Mouse (Mus musculus): Measurements from ENCODE around the gene Trim3. TPM values are rescaled to one million over a fixed set of nuclear protein-coding genes. Genes with fewer than 3 reads are reported as not detected.
A peak's percentile ranks its signal among the peaks of the same experiment; 100 is the strongest.

Trim3 gene
- polyA plus RNA-seq, 1 experiment from 2014 or later = 29.7 TPM

DNA sequence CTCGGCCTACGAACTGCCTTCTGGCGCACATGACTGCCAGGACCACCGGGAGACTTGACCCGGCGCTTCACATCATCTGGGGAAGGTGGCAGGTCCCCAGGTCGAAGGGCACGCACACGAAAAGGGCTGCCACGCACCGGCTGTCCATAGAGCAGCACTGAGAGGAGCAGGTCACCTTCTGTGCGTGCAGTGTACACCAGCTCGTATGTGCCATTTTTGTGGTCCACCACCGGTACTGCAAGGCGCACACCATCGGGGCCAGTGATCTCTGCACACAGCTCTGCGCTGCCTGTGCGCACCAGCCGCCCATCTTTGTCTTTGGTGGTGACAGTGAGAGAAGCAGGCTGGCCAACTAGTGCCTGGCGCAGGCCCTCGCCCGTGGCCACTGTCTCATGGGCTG, 15.6 kb downstream of the Trim3 start:
- Histone ChIP-seq H3K4me3 (replicated peaks; ENCODE audit: low read length) (no peak overlapping the region), H3K9me3 (replicated peaks; ENCODE audit: control insufficient read depth, low read length) (no peaks in the 10 kb centered on the region), H3K27ac (ENCODE audit: low read length) (no peak overlapping the region), H3K4me1 (ENCODE audit: control insufficient read depth, insufficient read depth, low read length) (no peaks in the 10 kb centered on the region), H3K9ac (ENCODE audit: low read length) (no peak overlapping the region), H3K27me3 (ENCODE audit: control insufficient read depth, insufficient read depth, low read length) (no peaks in the 10 kb centered on the region), H3K4me2 (ENCODE audit: low read depth, low read length) (no peak overlapping the region), H3K36me3 (ENCODE audit: control insufficient read depth, insufficient read depth, low read length) (peaks cover 9% of the 10 kb centered on the region)
- WGBS = 95% methylated on average over 22 of the region's 22 CpGs
- ATAC-seq (ENCODE audit: insufficient read depth, low FRiP score) = no peak

DNA sequence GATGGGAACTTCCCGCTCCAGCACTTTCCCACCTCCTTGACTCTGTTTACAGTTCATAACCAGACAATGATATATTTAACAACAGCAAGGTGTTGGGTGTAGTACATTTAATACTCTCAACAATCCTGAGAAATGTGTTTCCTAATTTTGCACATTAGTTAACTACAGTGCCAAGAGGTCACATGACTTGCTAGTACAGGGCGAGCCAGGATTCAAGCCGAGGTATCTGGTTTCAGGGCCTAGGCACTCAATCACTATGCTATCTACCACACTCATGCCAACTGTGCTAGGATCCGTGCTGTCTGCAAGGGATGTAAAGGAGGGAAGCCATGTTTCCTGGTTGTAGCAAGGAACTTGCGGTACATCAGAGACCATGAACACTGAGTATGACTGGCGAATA, 16.8 kb downstream of the Trim3 start:
- H3K9me3 ChIP-seq (replicated peaks; ENCODE audit: control insufficient read depth, low read length) = no peaks in the 10 kb centered on the region
- peaks cover 17% of the 10 kb centered on the region for H3K36me3 ChIP-seq (ENCODE audit: control insufficient read depth, insufficient read depth, low read length)
- H3K27me3 ChIP-seq (ENCODE audit: control insufficient read depth, insufficient read depth, low read length) = no peaks in the 10 kb centered on the region
- H3K4me1 ChIP-seq (ENCODE audit: control insufficient read depth, insufficient read depth, low read length) = no peaks in the 10 kb centered on the region
- no peak for ATAC-seq (ENCODE audit: insufficient read depth, low FRiP score)
- H3K4me3 ChIP-seq (replicated peaks; ENCODE audit: low read length) = no peak overlapping the region
- no peak overlapping the region for H3K4me2 ChIP-seq (ENCODE audit: low read depth, low read length)
- H3K27ac ChIP-seq (ENCODE audit: low read length) = no peak overlapping the region
- no peak overlapping the region for H3K9ac ChIP-seq (ENCODE audit: low read length)
- WGBS = 74% methylated on average over 6 of the region's 6 CpGs

DNA sequence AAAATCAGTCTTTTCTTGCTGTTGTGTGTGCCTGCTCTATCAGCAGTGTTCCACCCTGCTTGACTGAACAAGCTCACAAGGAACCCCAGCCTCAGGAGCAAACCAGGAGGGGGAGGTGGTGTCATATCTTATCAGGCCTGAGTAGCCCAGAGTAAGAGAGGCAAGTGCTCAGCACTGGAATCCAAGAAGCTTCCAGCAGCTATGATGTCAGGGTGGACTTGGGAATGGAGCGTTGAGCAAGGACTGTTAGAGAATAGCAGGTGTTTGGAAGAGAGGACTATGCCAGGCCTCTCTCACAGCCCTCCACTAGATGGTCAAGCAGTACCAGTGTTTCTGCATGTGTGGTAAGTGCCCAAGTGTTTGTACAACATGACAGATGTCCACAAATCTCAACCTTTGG, 17.7 kb downstream of the Trim3 start:
- Histone ChIP-seq H3K27me3 (ENCODE audit: control insufficient read depth, insufficient read depth, low read length) (no peaks in the 10 kb centered on the region), H3K9ac (ENCODE audit: low read length) (no peak overlapping the region), H3K4me2 (ENCODE audit: low read depth, low read length) (no peak overlapping the region), H3K4me3 (replicated peaks; ENCODE audit: low read length) (no peak overlapping the region), H3K9me3 (replicated peaks; ENCODE audit: control insufficient read depth, low read length) (no peaks in the 10 kb centered on the region), H3K36me3 (ENCODE audit: control insufficient read depth, insufficient read depth, low read length) (peaks cover 23% of the 10 kb centered on the region), H3K4me1 (ENCODE audit: control insufficient read depth, insufficient read depth, low read length) (no peaks in the 10 kb centered on the region), H3K27ac (ENCODE audit: low read length) (no peak overlapping the region)
- ATAC-seq (ENCODE audit: insufficient read depth, low FRiP score) = no peak
- 57% methylated on average over 1 of the region's 1 CpGs for WGBS

DNA sequence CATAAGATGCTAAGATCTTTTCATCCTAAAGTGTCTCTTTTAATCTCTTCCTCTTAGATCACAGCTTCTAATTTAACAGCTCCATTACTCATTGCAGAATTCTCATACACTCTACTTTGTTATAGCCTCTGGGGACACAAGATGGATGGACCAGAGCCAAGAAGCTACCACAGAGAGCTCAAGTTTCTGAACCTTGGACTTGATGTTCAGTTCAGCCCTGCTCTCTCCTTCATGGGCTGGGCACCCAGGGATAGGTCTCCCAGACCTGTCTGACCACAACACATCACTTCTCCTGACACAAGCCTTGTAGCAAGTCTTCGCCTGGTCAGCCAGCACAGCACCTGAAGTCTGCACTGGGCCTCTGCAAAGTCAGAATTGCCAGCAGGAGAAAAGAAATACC, 19.0 kb downstream of the Trim3 start:
- no peak overlapping the region for H3K4me3 ChIP-seq (replicated peaks; ENCODE audit: low read length)
- no peak overlapping the region for H3K27ac ChIP-seq (ENCODE audit: low read length)
- ATAC-seq (ENCODE audit: insufficient read depth, low FRiP score) = no peak
- no peak overlapping the region for H3K4me2 ChIP-seq (ENCODE audit: low read depth, low read length)
- no peak overlapping the region for H3K9ac ChIP-seq (ENCODE audit: low read length)
- WGBS = 100% methylated on average over 1 of the region's 1 CpGs
- peaks cover 23% of the 10 kb centered on the region for H3K36me3 ChIP-seq (ENCODE audit: control insufficient read depth, insufficient read depth, low read length)
- no peaks in the 10 kb centered on the region for H3K27me3 ChIP-seq (ENCODE audit: control insufficient read depth, insufficient read depth, low read length)
- H3K9me3 ChIP-seq (replicated peaks; ENCODE audit: control insufficient read depth, low read length) = no peaks in the 10 kb centered on the region
- H3K4me1 ChIP-seq (ENCODE audit: control insufficient read depth, insufficient read depth, low read length) = no peaks in the 10 kb centered on the region

DNA sequence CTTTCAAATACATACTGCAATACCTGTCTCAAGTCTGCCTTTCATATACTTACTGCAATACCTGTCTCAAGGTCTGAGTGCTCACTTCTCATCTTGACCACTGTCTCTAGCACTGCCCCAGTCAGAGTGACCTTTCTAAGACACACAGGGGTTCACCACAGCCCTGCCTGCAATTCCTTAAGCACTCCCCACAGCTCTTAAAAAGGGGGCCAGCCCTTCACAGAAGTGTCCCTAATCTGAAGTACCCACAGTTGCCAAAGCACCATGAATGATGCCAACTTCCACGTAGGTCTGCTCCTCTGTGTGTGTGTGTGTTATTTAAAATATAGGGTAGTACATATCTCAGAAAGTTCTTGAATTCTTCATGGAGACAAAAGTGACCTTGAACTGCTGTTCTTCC, 21.6 kb downstream of the Trim3 start:
- H3K27me3 ChIP-seq (ENCODE audit: control insufficient read depth, insufficient read depth, low read length) = no peaks in the 10 kb centered on the region
- WGBS = 91% methylated on average over 1 of the region's 1 CpGs
- H3K36me3 ChIP-seq (ENCODE audit: control insufficient read depth, insufficient read depth, low read length) = peaks cover 17% of the 10 kb centered on the region; the same call in 1 of the 2 replicates
- H3K9me3 ChIP-seq (replicated peaks; ENCODE audit: control insufficient read depth, low read length) = no peaks in the 10 kb centered on the region
- no peak for ATAC-seq (ENCODE audit: insufficient read depth, low FRiP score)
- H3K27ac ChIP-seq (ENCODE audit: low read length) = no peak overlapping the region
- H3K4me3 ChIP-seq (replicated peaks; ENCODE audit: low read length) = no peak overlapping the region
- no peaks in the 10 kb centered on the region for H3K4me1 ChIP-seq (ENCODE audit: control insufficient read depth, insufficient read depth, low read length)
- no peak overlapping the region for H3K9ac ChIP-seq (ENCODE audit: low read length)
- no peak overlapping the region for H3K4me2 ChIP-seq (ENCODE audit: low read depth, low read length)

DNA sequence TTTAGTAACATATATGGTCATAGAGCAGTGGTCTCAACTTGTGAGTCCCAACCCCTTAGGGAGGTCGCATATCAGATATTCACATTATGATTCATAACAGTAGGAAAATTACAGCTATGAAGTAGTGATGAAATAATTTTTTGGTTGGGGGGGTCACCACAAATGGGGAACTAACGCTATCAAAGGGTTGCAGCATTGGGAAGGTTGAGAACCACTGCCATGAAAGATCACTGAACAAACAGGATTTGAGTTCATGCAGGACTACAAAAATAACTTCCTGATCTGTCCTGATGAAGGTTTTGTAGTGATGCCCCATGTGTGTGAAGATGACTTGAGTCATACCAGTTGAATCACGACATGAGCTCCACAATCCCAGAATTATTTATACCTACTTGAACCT, 24.9 kb downstream of the Trim3 start:
- H3K4me3 ChIP-seq (replicated peaks; ENCODE audit: low read length) = no peak overlapping the region
- H3K36me3 ChIP-seq (ENCODE audit: control insufficient read depth, insufficient read depth, low read length) = peaks cover 13% of the 10 kb centered on the region; the same call in 1 of the 2 replicates
- H3K4me1 ChIP-seq (ENCODE audit: control insufficient read depth, insufficient read depth, low read length) = no peaks in the 10 kb centered on the region
- peaks cover 5% of the 10 kb centered on the region for H3K9me3 ChIP-seq (replicated peaks; ENCODE audit: control insufficient read depth, low read length)
- no peak for ATAC-seq (ENCODE audit: insufficient read depth, low FRiP score)
- no peaks in the 10 kb centered on the region for H3K27me3 ChIP-seq (ENCODE audit: control insufficient read depth, insufficient read depth, low read length)
- H3K27ac ChIP-seq (ENCODE audit: low read length) = no peak overlapping the region
- H3K9ac ChIP-seq (ENCODE audit: low read length) = no peak overlapping the region
- 79% methylated on average over 3 of the region's 3 CpGs for WGBS
- H3K4me2 ChIP-seq (ENCODE audit: low read depth, low read length) = no peak overlapping the region

DNA sequence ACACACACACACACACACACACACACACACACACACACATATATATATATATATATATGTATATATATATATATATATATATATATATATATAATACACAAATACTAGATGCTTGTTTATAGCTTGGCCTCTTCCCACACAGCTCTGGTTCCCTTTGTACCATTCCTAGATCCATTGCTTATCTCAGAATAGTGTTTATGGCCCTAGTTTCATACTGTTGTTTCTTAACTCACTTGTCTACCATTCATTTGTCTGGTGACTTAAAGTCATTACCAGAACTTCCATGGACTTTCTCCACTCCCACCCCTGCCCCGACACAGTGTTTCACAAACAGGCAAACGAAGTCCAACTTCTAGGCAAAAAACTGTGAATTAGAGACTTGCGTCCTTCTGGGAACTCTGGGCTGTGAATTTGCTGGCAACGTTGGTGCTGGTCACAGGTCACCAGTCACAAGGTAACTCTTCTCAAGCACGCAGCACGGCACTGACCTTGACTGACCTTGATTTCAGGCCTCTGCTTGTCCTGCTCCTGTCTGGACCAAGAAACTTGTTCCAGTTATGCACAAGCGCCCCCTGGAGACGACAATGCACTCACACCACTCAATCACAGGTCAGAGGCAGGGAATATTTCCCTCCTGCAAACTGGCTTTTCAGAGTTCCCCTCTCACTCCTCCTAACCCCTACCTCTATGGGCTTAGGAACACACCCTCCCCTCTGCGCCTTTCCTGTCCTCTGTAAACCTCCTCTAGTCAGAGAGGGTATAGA, 30.3 kb downstream of the Trim3 start:
- Histone ChIP-seq H3K4me1 (ENCODE audit: control insufficient read depth, insufficient read depth, low read length) (no peaks in the 10 kb centered on the region), H3K9me3 (replicated peaks; ENCODE audit: control insufficient read depth, low read length) (peaks cover 5% of the 10 kb centered on the region), H3K4me2 (ENCODE audit: low read depth, low read length) (no peak overlapping the region), H3K4me3 (replicated peaks; ENCODE audit: low read length) (no peak overlapping the region), H3K27ac (ENCODE audit: low read length) (no peak overlapping the region), H3K9ac (ENCODE audit: low read length) (no peak overlapping the region), H3K27me3 (ENCODE audit: control insufficient read depth, insufficient read depth, low read length) (no peaks in the 10 kb centered on the region), H3K36me3 (ENCODE audit: control insufficient read depth, insufficient read depth, low read length) (no peaks in the 10 kb centered on the region)
- ATAC-seq (ENCODE audit: insufficient read depth, low FRiP score) = peak; percentile 68
- 33% methylated on average over 9 of the region's 9 CpGs for WGBS

DNA sequence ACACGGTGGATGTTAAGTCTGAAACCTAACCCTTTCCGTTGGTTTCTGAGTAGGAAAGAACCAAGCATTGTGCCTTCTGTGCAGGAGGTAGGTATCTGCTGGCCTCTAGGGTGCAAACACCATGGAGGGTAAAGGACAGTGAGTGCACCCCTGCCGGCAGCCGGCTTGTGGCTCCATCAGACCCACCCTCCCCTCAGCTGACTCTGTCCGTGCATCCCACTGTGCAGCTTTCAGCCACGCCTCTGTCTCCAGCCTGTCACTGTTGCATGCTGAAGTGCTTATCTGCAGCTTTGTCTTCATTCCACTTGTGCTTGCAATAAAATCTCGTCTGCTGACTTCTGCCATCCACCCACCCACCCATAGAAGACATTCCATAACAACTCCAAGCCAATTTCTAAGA, 43.3 kb downstream of the Trim3 start:
- Histone ChIP-seq H3K4me1 (ENCODE audit: control insufficient read depth, insufficient read depth, low read length) (no peaks in the 10 kb centered on the region), H3K27me3 (ENCODE audit: control insufficient read depth, insufficient read depth, low read length) (no peaks in the 10 kb centered on the region), H3K27ac (ENCODE audit: low read length) (no peak overlapping the region), H3K9ac (ENCODE audit: low read length) (no peak overlapping the region), H3K36me3 (ENCODE audit: control insufficient read depth, insufficient read depth, low read length) (no peaks in the 10 kb centered on the region), H3K4me3 (replicated peaks; ENCODE audit: low read length) (no peak overlapping the region), H3K4me2 (ENCODE audit: low read depth, low read length) (no peak overlapping the region), H3K9me3 (replicated peaks; ENCODE audit: control insufficient read depth, low read length) (no peaks in the 10 kb centered on the region)
- 42% methylated on average over 7 of the region's 7 CpGs for WGBS
- no peak for ATAC-seq (ENCODE audit: insufficient read depth, low FRiP score)

DNA sequence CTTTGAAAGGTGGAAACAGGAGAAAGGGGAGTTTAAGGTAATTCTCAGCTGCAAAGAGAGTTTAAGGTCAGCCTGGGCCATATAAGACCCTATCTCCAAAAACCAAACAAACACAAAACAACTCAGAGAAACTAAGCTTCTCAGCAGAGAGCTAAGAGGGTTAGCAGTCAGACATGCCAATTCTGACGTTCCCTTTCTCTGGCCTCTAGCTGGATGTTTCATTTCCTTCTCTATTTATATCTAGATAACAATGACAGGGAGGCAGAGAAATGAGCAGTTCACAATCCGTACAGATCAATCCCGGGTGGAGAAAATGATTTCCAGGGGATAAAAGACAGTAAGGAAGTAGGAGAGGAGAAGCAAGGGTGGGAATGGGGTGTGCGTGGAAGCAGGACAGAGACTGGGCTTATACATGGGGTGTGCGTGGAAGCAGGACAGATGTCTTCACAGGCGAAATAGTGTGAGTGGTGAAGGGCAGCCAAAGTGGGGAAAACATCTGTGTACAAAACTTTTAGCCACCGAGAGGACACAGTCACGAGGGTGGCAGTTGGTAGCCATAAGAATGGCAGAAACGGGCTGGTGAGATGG, 45.0 kb downstream of the Trim3 start:
- Histone ChIP-seq H3K4me3 (replicated peaks; ENCODE audit: low read length) (no peak overlapping the region), H3K9me3 (replicated peaks; ENCODE audit: control insufficient read depth, low read length) (no peaks in the 10 kb centered on the region), H3K36me3 (ENCODE audit: control insufficient read depth, insufficient read depth, low read length) (no peaks in the 10 kb centered on the region), H3K4me1 (ENCODE audit: control insufficient read depth, insufficient read depth, low read length) (no peaks in the 10 kb centered on the region), H3K9ac (ENCODE audit: low read length) (no peak overlapping the region), H3K27me3 (ENCODE audit: control insufficient read depth, insufficient read depth, low read length) (no peaks in the 10 kb centered on the region), H3K27ac (ENCODE audit: low read length) (no peak overlapping the region), H3K4me2 (ENCODE audit: low read depth, low read length) (no peak overlapping the region)
- ATAC-seq (ENCODE audit: insufficient read depth, low FRiP score) = no peak
- WGBS = 54% methylated on average over 9 of the region's 9 CpGs
